Mouse (Mus musculus) induced T-regulatory cell, adult 2 months (primary cell): ENCODE results near the gene Snrk.

Experiments used
- DNase-seq: peaks from one replicate; pipeline ENCODE4 v3.0.0-alpha.2; 2012; ENCODE audit warnings: low read depth

The Snrk gene

DNA sequence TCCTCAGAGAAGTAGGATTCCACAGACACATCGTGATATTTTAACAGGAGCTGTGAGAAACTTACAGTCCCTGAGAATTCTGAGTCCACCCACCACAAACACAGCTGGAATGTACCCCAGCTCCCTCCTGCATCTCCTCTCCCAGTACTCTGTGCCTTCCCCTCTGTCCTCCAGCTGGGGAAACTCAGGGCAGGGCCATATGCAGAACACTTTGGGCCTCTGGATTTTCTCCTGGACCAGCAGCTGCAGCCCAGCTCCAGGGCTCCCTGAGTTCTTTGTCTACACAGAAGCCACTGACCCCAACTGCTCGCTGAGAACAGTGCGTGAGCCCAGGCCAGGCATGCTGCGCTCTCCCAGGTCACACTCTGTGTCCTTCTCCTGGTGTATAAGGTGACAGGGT is 66.0 kb downstream of the Snrk start:
- DNase-seq: no peak

DNA sequence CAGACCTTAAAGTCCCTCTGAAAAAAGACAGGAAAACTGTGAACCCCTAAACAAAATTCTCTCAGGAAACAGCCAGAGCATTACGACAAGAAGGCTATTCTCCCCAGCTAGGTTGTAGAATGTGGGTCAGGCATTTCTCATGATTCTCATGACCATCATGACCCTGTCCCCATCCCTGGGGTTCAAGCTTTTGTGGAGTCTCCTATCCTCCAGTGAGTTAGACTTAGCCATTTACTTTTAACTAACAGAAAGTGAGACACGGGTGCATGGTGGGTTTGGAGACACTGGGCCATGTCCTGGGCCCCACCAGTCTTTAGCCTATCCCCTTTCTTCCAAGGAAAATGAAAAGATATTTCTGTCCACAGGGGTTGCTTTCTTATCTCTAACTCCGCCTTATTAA is 67.3 kb downstream of the Snrk start:
- no peak for DNase-seq

- peak; percentile 84 for DNase-seq
Observed at GRCm38 (mm10) chr9:122185061-122185460, 68.0 kb downstream of the Snrk start.

DNA sequence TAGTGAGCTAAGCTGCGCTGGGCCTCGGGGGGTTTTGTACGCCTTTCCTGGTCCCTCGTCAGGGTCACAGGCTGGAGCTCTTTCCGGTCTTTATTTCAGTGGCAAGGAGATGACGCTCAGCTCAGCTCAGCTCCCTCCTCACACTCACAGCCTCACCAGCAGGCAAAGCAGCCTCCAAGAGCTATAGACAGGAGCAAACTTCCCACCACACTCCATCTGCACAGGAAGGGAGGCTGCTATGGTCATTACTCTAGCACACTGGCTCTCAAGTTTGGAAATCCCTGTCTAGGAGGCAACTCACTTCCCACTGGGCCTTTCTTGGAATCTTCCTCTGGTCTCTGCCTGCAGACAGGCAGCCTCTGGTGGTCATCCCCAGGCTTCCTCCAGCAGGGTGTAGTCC is 68.9 kb downstream of the Snrk start:
- no peak for DNase-seq

DNA sequence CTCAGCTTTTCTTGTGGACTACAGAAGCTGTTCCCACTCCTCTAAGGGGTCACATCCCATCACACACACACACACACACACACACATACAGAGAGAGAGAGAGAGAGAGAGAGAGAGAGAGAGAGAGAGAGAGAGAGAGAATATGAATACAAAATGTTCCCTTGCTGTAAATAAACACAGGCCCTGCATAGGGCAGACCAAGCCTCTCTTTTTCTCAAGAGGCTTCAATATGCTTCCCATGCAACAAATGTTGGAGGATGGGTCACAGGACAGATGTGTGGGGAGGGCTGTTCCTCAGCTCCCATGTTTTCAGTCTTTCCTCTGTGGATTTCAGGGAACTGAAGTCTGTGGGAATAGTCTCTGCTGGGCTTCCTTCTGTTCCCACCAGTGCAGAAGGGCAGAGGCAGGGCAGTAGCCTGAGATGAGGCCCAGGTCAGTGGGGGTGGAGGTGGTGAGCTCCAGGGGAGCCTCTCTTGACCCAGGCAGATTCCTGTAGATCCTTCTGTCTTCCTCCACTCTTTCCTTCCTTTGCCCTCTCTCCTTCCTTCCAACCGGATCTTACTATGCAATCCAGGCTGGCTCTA is 69.7 kb downstream of the Snrk start:
- DNase-seq: no peak

DNA sequence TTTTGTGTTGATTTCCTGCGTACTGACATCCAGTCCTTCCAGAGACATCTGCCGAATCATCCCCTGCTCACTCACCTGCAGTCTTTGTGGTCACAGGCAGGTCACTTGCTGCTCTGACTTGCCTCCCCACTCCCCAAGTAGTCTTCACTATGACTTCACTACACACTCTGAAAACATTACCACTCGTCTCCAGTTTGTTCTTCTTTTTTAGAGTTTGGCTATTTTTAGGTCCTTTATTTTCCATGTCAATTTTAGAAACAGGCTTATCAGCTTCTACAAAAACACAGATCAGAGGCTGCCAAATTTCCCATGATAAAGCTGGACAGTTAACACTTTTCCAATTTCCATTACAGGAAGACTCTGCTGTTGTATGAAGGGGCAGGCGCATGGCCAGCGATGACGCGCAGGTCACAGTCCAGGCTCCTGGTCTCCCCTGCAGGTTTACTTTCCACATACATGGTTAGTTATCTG is 70.4 kb downstream of the Snrk start:
- DNase-seq: no peak

- DNase-seq: peak; percentile 91
Observed at GRCm38 (mm10) chr9:122188724-122189123, 71.7 kb downstream of the Snrk start.

- peak; percentile 55 for DNase-seq
Observed at GRCm38 (mm10) chr9:122193361-122193760, 76.3 kb downstream of the Snrk start.

DNA sequence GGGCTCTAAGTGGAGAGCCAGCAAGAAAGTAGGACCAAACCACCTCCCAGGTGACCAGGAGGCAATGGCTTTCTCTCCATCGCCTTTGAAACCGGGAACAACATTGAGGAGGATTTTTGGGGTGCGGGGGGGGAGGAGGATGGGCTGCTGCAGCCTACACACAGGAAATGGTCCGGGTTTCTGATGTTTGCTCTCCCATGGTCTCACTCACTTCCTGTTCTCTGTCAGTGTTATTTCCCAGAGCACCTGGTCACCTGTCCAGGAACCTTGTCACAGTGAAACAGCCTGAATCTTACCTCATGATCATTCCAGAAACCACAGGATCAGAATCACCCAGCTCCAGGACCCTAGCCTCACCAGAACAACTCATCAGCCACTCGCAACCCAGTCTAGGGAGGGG is 76.8 kb downstream of the Snrk start:
- DNase-seq: no peak

DNA sequence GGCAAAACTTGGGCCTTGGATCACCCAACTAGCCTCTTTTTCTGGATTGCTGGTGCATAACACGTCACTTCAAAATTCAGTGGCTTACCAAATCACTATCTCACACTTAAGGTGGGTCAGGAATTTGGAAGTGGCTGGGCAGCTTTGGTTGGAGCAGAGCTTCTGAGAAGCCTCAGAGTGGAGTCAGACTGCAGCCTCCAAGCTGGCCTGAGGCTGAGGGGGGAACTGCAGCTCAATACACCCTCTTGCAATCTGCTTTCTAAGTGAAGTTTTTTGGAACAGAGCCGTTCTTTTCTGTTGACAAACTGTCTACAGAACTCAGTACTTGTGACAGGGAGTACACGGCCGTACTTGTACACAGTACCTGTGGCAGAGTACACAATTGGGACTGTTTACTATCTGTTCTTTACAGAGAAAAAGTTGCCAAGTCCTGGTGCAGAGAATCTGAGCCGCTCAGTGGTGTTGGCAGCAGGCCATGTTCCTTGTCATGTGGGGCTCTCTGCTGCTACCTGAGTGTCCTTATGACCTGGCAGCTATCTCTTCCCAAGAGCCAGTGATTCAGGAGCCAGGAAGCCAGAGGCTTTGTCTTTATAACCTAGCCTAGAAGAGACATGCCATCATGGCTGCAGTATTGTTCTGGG is 78.1 kb downstream of the Snrk start:
- DNase-seq: no peak

GRCm38 (mm10) chr9:122197021-122197420 is 80.0 kb downstream of the Snrk start:
- no peak for DNase-seq

GRCm38 (mm10) chr9:122198621-122199020 is 81.6 kb downstream of the Snrk start:
- DNase-seq: no peak

GRCm38 (mm10) chr9:122199253-122199652 is 82.2 kb downstream of the Snrk start:
- DNase-seq: peak; percentile 60

DNA sequence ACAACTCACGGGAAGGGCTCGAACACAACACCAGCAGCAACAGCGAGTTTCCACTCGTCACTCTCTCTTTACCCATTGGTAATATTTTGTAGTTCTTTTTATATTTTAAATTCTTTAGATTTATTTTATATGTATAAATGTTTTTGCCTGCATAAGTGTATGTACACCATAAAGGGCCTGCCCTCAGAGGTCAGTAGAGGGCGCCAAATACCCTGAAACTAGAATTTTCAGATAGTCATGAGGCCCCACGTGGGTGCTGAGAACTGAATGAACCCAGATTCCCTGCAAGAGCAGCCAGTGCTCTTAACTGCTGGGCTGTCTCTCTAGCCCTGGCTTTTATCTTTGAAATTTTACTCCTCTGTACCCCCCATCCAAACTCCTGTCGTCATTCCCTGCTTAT is 87.4 kb downstream of the Snrk start:
- DNase-seq: peak; percentile 78

- no peak for DNase-seq
Observed at GRCm38 (mm10) chr9:122205543-122206200, 88.6 kb downstream of the Snrk start.

- no peak for DNase-seq
Observed at GRCm38 (mm10) chr9:122208311-122208710, 91.2 kb downstream of the Snrk start.

GRCm38 (mm10) chr9:122215118-122215517 is 98.1 kb downstream of the Snrk start:
- DNase-seq: peak; percentile 21

- no peak for DNase-seq
Observed at GRCm38 (mm10) chr9:122216945-122217529, 100.0 kb downstream of the Snrk start.
